Mouse (Mus musculus) forebrain, embryonic 12.5 days (tissue): Measurements from ENCODE around the gene Ccdc149. TPM values are rescaled to one million over a fixed set of nuclear protein-coding genes. Genes with fewer than 3 reads are reported as not detected.

Experiments
- ATAC-seq: fragments of 200-750 bp; cut with Nextera tagmentation; 2 replicates; pipeline ENCODE4 v1.8.0; 2017; ENCODE audit warnings: moderate TSS enrichment; ENCODE audit not compliant: low FRiP score
- H3K27ac ChIP-seq: fragments of 300-500 bp; sonication (generic); 2 replicates; pipeline ENCODE4 v1.5.1; 2016; ENCODE audit warnings: mild to moderate bottlenecking
- H3K27me3 ChIP-seq: fragments of 300-500 bp; sonication (generic); 2 replicates; pipeline ENCODE4 v1.6.1; 2016; ENCODE audit warnings: mild to moderate bottlenecking
- H3K36me3 ChIP-seq: fragments of 300-500 bp; sonication (generic); replicated peaks from 2 replicates; pipeline ENCODE4 v1.6.1; 2016; ENCODE audit warnings: mild to moderate bottlenecking
- H3K4me1 ChIP-seq: fragments of 300-500 bp; sonication (generic); 2 replicates; pipeline ENCODE4 v1.6.1; 2016
- H3K4me2 ChIP-seq: fragments of 300-500 bp; sonication (generic); 2 replicates; pipeline ENCODE4 v1.6.1; 2016; ENCODE audit warnings: mild to moderate bottlenecking, moderate library complexity
- H3K4me3 ChIP-seq: fragments of 300-500 bp; sonication (generic); replicated peaks from 2 replicates; pipeline ENCODE4 v1.5.1; 2016; ENCODE audit warnings: mild to moderate bottlenecking
- H3K9ac ChIP-seq: fragments of 300-500 bp; sonication (generic); 2 replicates; pipeline ENCODE4 v1.6.1; 2016; ENCODE audit warnings: mild to moderate bottlenecking
- H3K9me3 ChIP-seq: fragments of 300-500 bp; sonication (generic); 2 replicates; pipeline ENCODE4 v1.6.1; 2016
- WGBS: fragments of 180-500 bp; shearing (Covaris S2); methylation state at CpG from one replicate; pipeline ENCODE4 v1.1.7; 2016; 5-methylcytosine and 5-hydroxymethylcytosine counted together
- polyA plus RNA-seq: library from polyadenylated mRNA; unstranded; fragments of >200 nt; fragmentation: Nextera tagmentation; extraction: Ambion mirVana; gene quantifications from 2 replicates; pipeline ENCODE4 v1.2.1, GENCODE M21; 2016

Gene Ccdc149
- polyA plus RNA-seq, 1 experiment from 2014 or later: 5.9 TPM

- H3K27me3 ChIP-seq: no peaks in the 10 kb centered on the region
- H3K4me1 ChIP-seq: no peaks in the 10 kb centered on the region
- no peak overlapping the region for H3K4me3 ChIP-seq
- WGBS: 89% methylated on average over 6 of the region's 6 CpGs
- no peaks in the 10 kb centered on the region for H3K9me3 ChIP-seq
- H3K27ac ChIP-seq: no peak overlapping the region
- no peak overlapping the region for H3K4me2 ChIP-seq
- no peak overlapping the region for H3K9ac ChIP-seq
- no peak for ATAC-seq
- H3K36me3 ChIP-seq: no peaks in the 10 kb centered on the region
Observed at GRCm38 (mm10) chr5:52435533-52435932, 35.8 kb downstream of the Ccdc149 start.

- Histone ChIP-seq H3K4me1 (peaks cover 10% of the 10 kb centered on the region), H3K27ac (no peak overlapping the region), H3K9me3 (no peaks in the 10 kb centered on the region), H3K27me3 (no peaks in the 10 kb centered on the region), H3K4me3 (no peak overlapping the region), H3K36me3 (no peaks in the 10 kb centered on the region), H3K9ac (no peak overlapping the region), H3K4me2 (no peak overlapping the region)
- no peak for ATAC-seq
- 70% methylated on average over 8 of the region's 8 CpGs for WGBS
Observed at GRCm38 (mm10) chr5:52431276-52431844, 40.0 kb downstream of the Ccdc149 start.

- Histone ChIP-seq H3K4me2 (no peak overlapping the region), H3K9me3 (no peaks in the 10 kb centered on the region), H3K4me3 (no peak overlapping the region), H3K36me3 (no peaks in the 10 kb centered on the region), H3K27ac (no peak overlapping the region), H3K4me1 (peaks cover 10% of the 10 kb centered on the region), H3K27me3 (no peaks in the 10 kb centered on the region), H3K9ac (no peak overlapping the region)
- whole genome bisulfite sequencing: 70% methylated on average over 14 of the region's 14 CpGs
- no peak for ATAC-seq
Observed at GRCm38 (mm10) chr5:52429731-52430480, 41.4 kb downstream of the Ccdc149 start.

- Histone ChIP-seq H3K36me3 (no peaks in the 10 kb centered on the region), H3K4me3 (no peak overlapping the region), H3K27ac (no peak overlapping the region), H3K4me1 (peaks cover 10% of the 10 kb centered on the region), H3K9me3 (no peaks in the 10 kb centered on the region), H3K27me3 (no peaks in the 10 kb centered on the region), H3K4me2 (no peak overlapping the region), H3K9ac (no peak overlapping the region)
- ATAC-seq: no peak
- WGBS: 31% methylated on average over 4 of the region's 4 CpGs
Observed at GRCm38 (mm10) chr5:52428613-52429012, 42.7 kb downstream of the Ccdc149 start.

- Histone ChIP-seq H3K9me3 (no peaks in the 10 kb centered on the region), H3K9ac (no peak overlapping the region), H3K4me1 (peaks cover 10% of the 10 kb centered on the region), H3K4me2 (no peak overlapping the region), H3K36me3 (no peaks in the 10 kb centered on the region), H3K4me3 (no peak overlapping the region), H3K27me3 (no peaks in the 10 kb centered on the region), H3K27ac (no peak overlapping the region)
- ATAC-seq: no peak
- 85% methylated on average over 9 of the region's 9 CpGs for WGBS
Observed at GRCm38 (mm10) chr5:52425819-52426218, 45.5 kb downstream of the Ccdc149 start.

GRCm38 (mm10) chr5:52423893-52424292 is 47.4 kb downstream of the Ccdc149 start:
- no peak overlapping the region for H3K4me2 ChIP-seq
- 76% methylated on average over 3 of the region's 3 CpGs for WGBS
- H3K9ac ChIP-seq: no peak overlapping the region

GRCm38 (mm10) chr5:52416485-52416884 is 54.8 kb downstream of the Ccdc149 start:
- 81% methylated on average over 2 of the region's 2 CpGs for WGBS
- Histone ChIP-seq H3K9me3 (no peaks in the 10 kb centered on the region), H3K27ac (no peak overlapping the region), H3K4me2 (no peak overlapping the region), H3K9ac (no peak overlapping the region), H3K27me3 (no peaks in the 10 kb centered on the region), H3K36me3 (no peaks in the 10 kb centered on the region), H3K4me1 (no peaks in the 10 kb centered on the region), H3K4me3 (no peak overlapping the region)
- no peak for ATAC-seq

More at GRCm38 (mm10) chr5:52423893-52424292, 47.4 kb downstream of the Ccdc149 start:
- H3K4me1 ChIP-seq: peaks cover 6% of the 10 kb centered on the region
- no peak overlapping the region for H3K4me3 ChIP-seq
- H3K27me3 ChIP-seq: no peaks in the 10 kb centered on the region
- no peaks in the 10 kb centered on the region for H3K9me3 ChIP-seq
- H3K36me3 ChIP-seq: no peaks in the 10 kb centered on the region
- no peak for ATAC-seq
- no peak overlapping the region for H3K27ac ChIP-seq

GRCm38 (mm10) chr5:52415917-52416316 is 55.4 kb downstream of the Ccdc149 start:
- H3K4me2 ChIP-seq: no peak overlapping the region
- H3K27me3 ChIP-seq: no peaks in the 10 kb centered on the region
- H3K27ac ChIP-seq: no peak overlapping the region
- H3K4me1 ChIP-seq: no peaks in the 10 kb centered on the region
- no peaks in the 10 kb centered on the region for H3K36me3 ChIP-seq
- H3K9me3 ChIP-seq: no peaks in the 10 kb centered on the region
- H3K9ac ChIP-seq: no peak overlapping the region
- ATAC-seq: no peak
- H3K4me3 ChIP-seq: no peak overlapping the region
- WGBS: 87% methylated on average over 6 of the region's 6 CpGs

- no peaks in the 10 kb centered on the region for H3K4me1 ChIP-seq
- no peak for ATAC-seq
- H3K36me3 ChIP-seq: no peaks in the 10 kb centered on the region
- no peak overlapping the region for H3K27ac ChIP-seq
- H3K4me2 ChIP-seq: no peak overlapping the region
- no peaks in the 10 kb centered on the region for H3K27me3 ChIP-seq
- H3K4me3 ChIP-seq: no peak overlapping the region
- no peaks in the 10 kb centered on the region for H3K9me3 ChIP-seq
- whole genome bisulfite sequencing: 71% methylated on average over 1 of the region's 1 CpGs
- H3K9ac ChIP-seq: no peak overlapping the region
Observed at GRCm38 (mm10) chr5:52415193-52415592, 56.1 kb downstream of the Ccdc149 start.

GRCm38 (mm10) chr5:52411567-52411966 is 59.8 kb downstream of the Ccdc149 start:
- no peak overlapping the region for H3K4me2 ChIP-seq
- no peaks in the 10 kb centered on the region for H3K9me3 ChIP-seq
- H3K36me3 ChIP-seq: no peaks in the 10 kb centered on the region
- no peak overlapping the region for H3K27ac ChIP-seq
- no peak overlapping the region for H3K4me3 ChIP-seq
- H3K9ac ChIP-seq: no peak overlapping the region
- H3K4me1 ChIP-seq: no peaks in the 10 kb centered on the region
- no peaks in the 10 kb centered on the region for H3K27me3 ChIP-seq
- no peak for ATAC-seq
- 58% methylated on average over 3 of the region's 3 CpGs for WGBS

- Histone ChIP-seq H3K4me1 (no peaks in the 10 kb centered on the region), H3K4me3 (no peak overlapping the region), H3K9me3 (no peaks in the 10 kb centered on the region), H3K27me3 (no peaks in the 10 kb centered on the region), H3K9ac (no peak overlapping the region), H3K36me3 (no peaks in the 10 kb centered on the region), H3K27ac (no peak overlapping the region), H3K4me2 (no peak overlapping the region)
- no peak for ATAC-seq
- 93% methylated on average over 12 of the region's 12 CpGs for WGBS
Observed at GRCm38 (mm10) chr5:52410197-52410596, 61.1 kb downstream of the Ccdc149 start.

- no peaks in the 10 kb centered on the region for H3K36me3 ChIP-seq
- WGBS: 83% methylated on average over 7 of the region's 7 CpGs
- no peak overlapping the region for H3K4me3 ChIP-seq
- no peaks in the 10 kb centered on the region for H3K27me3 ChIP-seq
- no peak for ATAC-seq
- H3K4me1 ChIP-seq: no peaks in the 10 kb centered on the region
- H3K4me2 ChIP-seq: no peak overlapping the region
- no peaks in the 10 kb centered on the region for H3K9me3 ChIP-seq
- H3K9ac ChIP-seq: no peak overlapping the region
- no peak overlapping the region for H3K27ac ChIP-seq
Observed at GRCm38 (mm10) chr5:52408668-52409315, 62.5 kb downstream of the Ccdc149 start.
